Comparison of ENCODE assay signal across 19 mouse cellular contexts in genomic region chr15:7514743-7515273, GRCm38 (mm10).
"Had no signal": no experiment of that assay in that cellular context is flagged by ENCODE, and none has a peak within 500 bp of the region (broad histone marks: within the 10 kb centered on the region; RNA-seq: fewer than 3 reads in every experiment).

No protein-coding gene starts in this region.

- H3K9ac ChIP-seq: intestine, embryonic 15.5 days; limb, embryonic 13.5 days; liver, embryonic 12.5 days; liver, embryonic 15.5 days; lung, embryonic 15.5 days had no signal

- H3K4me1 ChIP-seq: intestine, embryonic 15.5 days; limb, embryonic 13.5 days; liver, embryonic 12.5 days; liver, embryonic 15.5 days; lung, embryonic 15.5 days had no signal

- H3K27me3 ChIP-seq: intestine, embryonic 15.5 days; limb, embryonic 13.5 days; liver, embryonic 12.5 days; liver, embryonic 15.5 days; lung, embryonic 15.5 days had no signal

- H3K27ac ChIP-seq: intestine, embryonic 15.5 days; layer of hippocampus, adult 2 months; limb, embryonic 10.5 days; limb, embryonic 13.5 days; liver, embryonic 12.5 days; liver, embryonic 15.5 days; lung, embryonic 15.5 days; stomach, postnatal 0 days had no signal

- H3K4me3 ChIP-seq: intestine, embryonic 15.5 days; layer of hippocampus, adult 2 months; limb, embryonic 10.5 days; limb, embryonic 13.5 days; liver, embryonic 12.5 days; liver, embryonic 15.5 days; lung, embryonic 15.5 days had no signal

- H3K9me3 ChIP-seq: intestine, embryonic 15.5 days; limb, embryonic 10.5 days; limb, embryonic 13.5 days; liver, embryonic 12.5 days; liver, embryonic 15.5 days; lung, embryonic 15.5 days had no signal

- H3K36me3 ChIP-seq: intestine, embryonic 15.5 days; limb, embryonic 10.5 days; limb, embryonic 13.5 days; liver, embryonic 12.5 days; liver, embryonic 15.5 days; lung, embryonic 15.5 days had no signal

- H3K4me2 ChIP-seq: intestine, embryonic 15.5 days; limb, embryonic 13.5 days; liver, embryonic 12.5 days; liver, embryonic 15.5 days; lung, embryonic 15.5 days; midbrain, embryonic 11.5 days had no signal

- DNase-seq: kidney, adult 11 months; kidney, adult 9 months; layer of hippocampus, adult 9-11 months; liver; lung, adult 18-20 months; lung, postnatal 10 days; lung, postnatal 4 days; midbrain, embryonic 14.5 days; thymus, adult 18-20 months; thymus, postnatal 36 days had no signal

- ATAC-seq: intestine, embryonic 15.5 days; liver, embryonic 12.5 days had no signal
